Mouse (Mus musculus) lung, adult 2 months (tissue): ENCODE results near the gene Timp2. TPM values are rescaled to one million over a fixed set of nuclear protein-coding genes. Genes with fewer than 3 reads are reported as not detected.

Experiments
- DNase-seq: peaks from one replicate; pipeline ENCODE4 v3.0.0; 2022
- H3K4me1 ChIP-seq: fragments of 200-500 bp; 2 replicates; pipeline ENCODE4 v1.6.1; 2011; ENCODE audit warnings: low read length; ENCODE audit not compliant: control insufficient read depth, insufficient read depth
- H3K4me3 ChIP-seq: fragments of 200-500 bp; replicated peaks from 2 replicates; pipeline ENCODE3; 2011; ENCODE audit warnings: low read depth, mild to moderate bottlenecking, control low read depth, low read length; ENCODE audit errors: extremely low read depth
- CTCF ChIP-seq: fragments of 200-500 bp; IDR thresholded peaks from 2 replicates; pipeline ENCODE4 v1.5.1; 2011; ENCODE audit warnings: mild to moderate bottlenecking, low read length, control low read depth; ENCODE audit not compliant: insufficient read depth
- POLR2A ChIP-seq: fragments of 200-500 bp; IDR thresholded peaks from 2 replicates; pipeline ENCODE4 v1.6.1; 2011; ENCODE audit warnings: low read depth, mild to moderate bottlenecking, control low read depth, low read length, borderline replicate concordance; ENCODE audit errors: extremely low read depth
- WGBS: fragments of 180-500 bp; shearing (Covaris S2); methylation state at CpG from one replicate; pipeline ENCODE4 v1.1.7; 2018; 5-methylcytosine and 5-hydroxymethylcytosine counted together
- polyA plus RNA-seq: library from polyadenylated mRNA; depleted of rRNA; stranded (reverse); fragments of >200 nt; gene quantifications from 2 replicates; pipeline ENCODE4 v1.2.3, GENCODE M21; 2012

The Timp2 gene
- polyA plus RNA-seq, 1 experiment, result 397 TPM

- DNase-seq, result no peak
- 55% methylated on average over 7 of the region's 7 CpGs for WGBS
- Histone ChIP-seq H3K4me1 (no peaks in the 10 kb centered on the region), H3K4me3 (no peak overlapping the region)
- TF ChIP-seq CTCF (no peak), POLR2A (no peak)
Measured at GRCm38 (mm10) chr11:118372641-118373040, 17.1 kb upstream of the Timp2 start.

- 86% methylated on average over 7 of the region's 7 CpGs for WGBS
- no peak for DNase-seq
- H3K4me1 ChIP-seq, result no peaks in the 10 kb centered on the region
- no peak overlapping the region for H3K4me3 ChIP-seq
- TF ChIP-seq CTCF (no peak), POLR2A (no peak)
Measured at GRCm38 (mm10) chr11:118371876-118372275, 16.3 kb upstream of the Timp2 start.

GRCm38 (mm10) chr11:118369657-118370056 lies 14.1 kb upstream of the Timp2 start:
- DNase-seq, result no peak
- TF ChIP-seq CTCF (no peak), POLR2A (no peak)
- 76% methylated on average over 8 of the region's 8 CpGs for WGBS
- Histone ChIP-seq H3K4me1 (peaks cover 2% of the 10 kb centered on the region; the same call in 1 of the 2 replicates), H3K4me3 (no peak overlapping the region)

GRCm38 (mm10) chr11:118369251-118369650 lies 13.7 kb upstream of the Timp2 start:
- Histone ChIP-seq H3K4me3 (no peak overlapping the region), H3K4me1 (peaks cover 2% of the 10 kb centered on the region; the same call in 1 of the 2 replicates)
- no peak for DNase-seq
- no peak for TF ChIP-seq CTCF
- no peak for TF ChIP-seq POLR2A
- WGBS, result 80% methylated on average over 5 of the region's 5 CpGs

- WGBS, result 67% methylated on average over 3 of the region's 3 CpGs
- DNase-seq, result no peak
Measured at GRCm38 (mm10) chr11:118368330-118368729, 12.8 kb upstream of the Timp2 start.

GRCm38 (mm10) chr11:118366559-118366958 lies 11.0 kb upstream of the Timp2 start:
- 88% methylated on average over 8 of the region's 8 CpGs for WGBS
- H3K4me3 ChIP-seq, result no peak overlapping the region
- TF ChIP-seq POLR2A, result no peak
- TF ChIP-seq CTCF, result no peak
- H3K4me1 ChIP-seq, result peaks cover 21% of the 10 kb centered on the region
- DNase-seq, result no peak

More at GRCm38 (mm10) chr11:118368330-118368729, 12.8 kb upstream of the Timp2 start:
- H3K4me3 ChIP-seq, result no peak overlapping the region
- peaks cover 8% of the 10 kb centered on the region for H3K4me1 ChIP-seq
- no peak for TF ChIP-seq POLR2A
- TF ChIP-seq CTCF, result peak; percentile 32

GRCm38 (mm10) chr11:118366108-118366507 lies 10.6 kb upstream of the Timp2 start:
- TF ChIP-seq POLR2A (no peak), CTCF (no peak)
- 72% methylated on average over 3 of the region's 3 CpGs for WGBS
- no peak for DNase-seq
- Histone ChIP-seq H3K4me3 (no peak overlapping the region), H3K4me1 (peaks cover 25% of the 10 kb centered on the region)

GRCm38 (mm10) chr11:118365171-118365570 lies 9.6 kb upstream of the Timp2 start:
- Histone ChIP-seq H3K4me1 (peaks cover 34% of the 10 kb centered on the region), H3K4me3 (no peak overlapping the region)
- DNase-seq, result no peak
- TF ChIP-seq CTCF (no peak), POLR2A (no peak)
- WGBS, result 62% methylated on average over 7 of the region's 7 CpGs

GRCm38 (mm10) chr11:118364021-118364420 lies 8.5 kb upstream of the Timp2 start:
- no peak for DNase-seq
- peaks cover 35% of the 10 kb centered on the region for H3K4me1 ChIP-seq
- H3K4me3 ChIP-seq, result no peak overlapping the region
- TF ChIP-seq POLR2A (no peak), CTCF (no peak)
- 89% methylated on average over 4 of the region's 4 CpGs for WGBS

- H3K4me3 ChIP-seq, result peak overlapping the region; percentile 43
- TF ChIP-seq CTCF, result no peak
- TF ChIP-seq POLR2A, result peak; percentile 75
- 5% methylated on average over 8 of the region's 8 CpGs for WGBS
- H3K4me1 ChIP-seq, result peaks cover 35% of the 10 kb centered on the region
- peak; percentile 72 for DNase-seq
Measured at GRCm38 (mm10) chr11:118362971-118363518, 7.5 kb upstream of the Timp2 start.
